ENCODE assay signal across 16 mouse cellular contexts in the genomic region with DNA sequence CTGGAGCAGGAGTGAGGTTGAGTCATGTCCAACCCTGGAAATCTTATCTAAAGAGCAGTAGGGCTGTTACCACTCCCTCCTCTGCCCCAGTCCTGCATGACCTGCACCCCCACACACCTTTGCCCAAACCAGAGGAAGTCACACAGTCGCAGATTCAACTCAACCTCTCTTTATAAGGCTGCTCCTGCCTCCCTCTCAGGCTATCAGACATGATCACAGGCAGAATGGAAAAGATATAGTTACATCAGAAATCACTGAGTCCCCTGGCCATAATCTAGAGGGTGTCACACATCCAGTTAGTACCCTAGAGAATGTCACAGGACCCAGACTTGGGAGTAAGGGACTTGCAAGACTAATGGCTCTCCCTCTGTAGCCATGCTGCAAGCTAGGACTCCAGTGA.
"Had no signal": no experiment of that assay in that cellular context is flagged by ENCODE, and none has a peak within 500 bp of the region (broad histone marks: within the 10 kb centered on the region; RNA-seq: fewer than 3 reads in every experiment).

No protein-coding gene starts in this region.

- H3K4me3 ChIP-seq: neural tube, embryonic 13.5 days; neural tube, embryonic 15.5 days; stomach, embryonic 15.5 days had no signal

- H3K36me3 ChIP-seq: neural tube, embryonic 13.5 days; neural tube, embryonic 15.5 days; stomach, embryonic 15.5 days had no signal

- H3K4me1 ChIP-seq: neural tube, embryonic 13.5 days; neural tube, embryonic 15.5 days; stomach, embryonic 15.5 days had no signal

- DNase-seq: retina, postnatal 1 day; right cerebral cortex, adult 18-20 months; right cerebral cortex, postnatal 14 days; right cerebral cortex, postnatal 25 days; right cerebral cortex, postnatal 4 days; spleen, adult 18-20 months; thymus, adult 18-20 months; thymus, adult 2 months; thymus, postnatal 14 days; thymus, postnatal 25 days; thymus, postnatal 36 days; thymus, postnatal 4 days had no signal

- H3K9me3 ChIP-seq: neural tube, embryonic 13.5 days; neural tube, embryonic 15.5 days; stomach, embryonic 15.5 days had no signal

- H3K27ac ChIP-seq: neural tube, embryonic 13.5 days; neural tube, embryonic 15.5 days; stomach, embryonic 15.5 days; stomach, postnatal 0 days had no signal

- H3K9ac ChIP-seq: neural tube, embryonic 13.5 days; neural tube, embryonic 15.5 days; stomach, embryonic 15.5 days had no signal

- H3K27me3 ChIP-seq: neural tube, embryonic 13.5 days; neural tube, embryonic 15.5 days; stomach, embryonic 15.5 days had no signal
